Mouse (Mus musculus): ENCODE measurements at regions not wholly inside any gene's neighbourhood (a gene's known extent, or its start where the extent isn't known, plus 50 kb on each side); places are given as distances from the start of the nearest gene placed in this dataset.
"Not testable (repeated sequence)": the region's sequence is repeated elsewhere in the genome, so short reads cannot be mapped to it uniquely, and the experiment has no call there.

GRCm38 (mm10) chr7:125183011-125183410, 261.5 kb upstream of the Kdm8 start:
- DNase-seq, result not testable (repeated sequence)

- no peak for DNase-seq
These were observed 259.3 kb upstream of the Kdm8 start for GRCm38 (mm10) chr7:125185037-125185679.

GRCm38 (mm10) chr7:125187011-125187740, 257.3 kb upstream of the Kdm8 start:
- no peak for DNase-seq

GRCm38 (mm10) chr7:125188986-125189385, 255.5 kb upstream of the Kdm8 start:
- DNase-seq, result no peak

- DNase-seq, result no peak
These were observed 254.4 kb upstream of the Kdm8 start for GRCm38 (mm10) chr7:125190067-125190466.

GRCm38 (mm10) chr7:125191313-125191712, 253.2 kb upstream of the Kdm8 start:
- no peak for DNase-seq

- no peak for DNase-seq
These were observed 233.0 kb upstream of the Kdm8 start for GRCm38 (mm10) chr7:125211346-125211973.

GRCm38 (mm10) chr7:125214036-125214435, 230.4 kb upstream of the Kdm8 start:
- no peak for DNase-seq

- DNase-seq, result no peak
These were observed 226.8 kb upstream of the Kdm8 start for GRCm38 (mm10) chr7:125217630-125218029.

- DNase-seq, result no peak
These were observed 221.8 kb upstream of the Kdm8 start for GRCm38 (mm10) chr7:125222684-125223083.

GRCm38 (mm10) chr7:125234911-125235310, 209.6 kb upstream of the Kdm8 start:
- no peak for DNase-seq

GRCm38 (mm10) chr7:125237026-125237425, 207.4 kb upstream of the Kdm8 start:
- DNase-seq, result no peak

- no peak for DNase-seq
These were observed 201.5 kb upstream of the Kdm8 start for GRCm38 (mm10) chr7:125243021-125243420.

- DNase-seq, result no peak
These were observed 196.1 kb upstream of the Kdm8 start for GRCm38 (mm10) chr7:125248386-125248785.

GRCm38 (mm10) chr7:125250385-125250784, 194.1 kb upstream of the Kdm8 start:
- no peak for DNase-seq

GRCm38 (mm10) chr7:125250970-125251585, 193.4 kb upstream of the Kdm8 start:
- no peak for DNase-seq

- DNase-seq, result no peak
These were observed 190.2 kb upstream of the Kdm8 start for GRCm38 (mm10) chr7:125254302-125254701.

GRCm38 (mm10) chr7:125259016-125259415, 185.5 kb upstream of the Kdm8 start:
- DNase-seq, result no peak

GRCm38 (mm10) chr7:125262133-125262532, 182.3 kb upstream of the Kdm8 start:
- no peak for DNase-seq

- DNase-seq, result no peak
These were observed 181.7 kb upstream of the Kdm8 start for GRCm38 (mm10) chr7:125262672-125263365.

GRCm38 (mm10) chr7:125263756-125264155, 180.7 kb upstream of the Kdm8 start:
- DNase-seq, result no peak

- DNase-seq, result no peak
These were observed 173.8 kb upstream of the Kdm8 start for GRCm38 (mm10) chr7:125270711-125271110.

GRCm38 (mm10) chr7:125271356-125271755, 173.1 kb upstream of the Kdm8 start:
- no peak for DNase-seq

Measured in cerebellum, adult 9-10 months (tissue).